Mouse (Mus musculus) forebrain, embryonic 11.5 days (tissue): ENCODE results near the gene Nav2. TPM values are rescaled to one million over a fixed set of nuclear protein-coding genes. Genes with fewer than 3 reads are reported as not detected.

Experiments used
- ATAC-seq: fragments of 200-750 bp; cut with Nextera tagmentation; replicated peaks from 2 replicates; pipeline ENCODE4 v1.8.0; 2017; ENCODE audit warnings: moderate TSS enrichment; ENCODE audit not compliant: low FRiP score
- DNase-seq: peaks from one replicate; pipeline ENCODE4 v3.0.0-alpha.2; 2017; ENCODE audit warnings: low spot score
- H3K27ac ChIP-seq: fragments of 300-500 bp; sonication (generic); 2 replicates; pipeline ENCODE4 v1.5.1; 2014; ENCODE audit warnings: low read depth, low read length
- H3K27me3 ChIP-seq: fragments of 300-500 bp; sonication (generic); 2 replicates; pipeline ENCODE4 v1.6.1; 2014; ENCODE audit warnings: mild to moderate bottlenecking, low read length, mixed read lengths; ENCODE audit not compliant: control insufficient read depth, insufficient read depth
- H3K36me3 ChIP-seq: fragments of 300-500 bp; sonication (generic); 2 replicates; pipeline ENCODE4 v1.6.1; 2014; ENCODE audit warnings: mild to moderate bottlenecking, low read length, moderate library complexity, mixed read lengths; ENCODE audit not compliant: control insufficient read depth, insufficient read depth
- H3K4me1 ChIP-seq: fragments of 300-500 bp; sonication (generic); replicated peaks from 2 replicates; pipeline ENCODE4 v1.6.1; 2014; ENCODE audit warnings: low read length, mixed read lengths; ENCODE audit not compliant: control insufficient read depth, insufficient read depth
- H3K4me2 ChIP-seq: fragments of 300-500 bp; sonication (generic); 2 replicates; pipeline ENCODE4 v1.6.1; 2014; ENCODE audit warnings: low read depth, mild to moderate bottlenecking, low read length, moderate library complexity, mixed read lengths; ENCODE audit not compliant: severe bottlenecking
- H3K4me3 ChIP-seq: fragments of 300-500 bp; sonication (generic); 2 replicates; pipeline ENCODE4 v1.5.1; 2014; ENCODE audit warnings: low read depth, low read length
- H3K9ac ChIP-seq: fragments of 300-500 bp; sonication (generic); 2 replicates; pipeline ENCODE4 v1.6.1; 2014; ENCODE audit warnings: low read length
- H3K9me3 ChIP-seq: fragments of 300-500 bp; sonication (generic); 2 replicates; pipeline ENCODE4 v1.6.1; 2016; ENCODE audit warnings: low read length, mixed read lengths; ENCODE audit not compliant: control insufficient read depth
- WGBS: fragments of 180-500 bp; shearing (Covaris S2); extraction: QIAGEN DNeasy Blood & Tissue Kit; methylation state at CpG from one replicate; pipeline ENCODE4 v1.1.7; 2014; 5-methylcytosine and 5-hydroxymethylcytosine counted together
- polyA plus RNA-seq: library from polyadenylated mRNA; unstranded; fragments of >200 nt; fragmentation: Nextera tagmentation; extraction: Ambion mirVana; gene quantifications from 2 replicates; pipeline ENCODE4 v1.2.1, GENCODE M21; 2014

Nav2 gene
- polyA plus RNA-seq, 1 experiment from 2014 or later, result 7.2 TPM

DNA sequence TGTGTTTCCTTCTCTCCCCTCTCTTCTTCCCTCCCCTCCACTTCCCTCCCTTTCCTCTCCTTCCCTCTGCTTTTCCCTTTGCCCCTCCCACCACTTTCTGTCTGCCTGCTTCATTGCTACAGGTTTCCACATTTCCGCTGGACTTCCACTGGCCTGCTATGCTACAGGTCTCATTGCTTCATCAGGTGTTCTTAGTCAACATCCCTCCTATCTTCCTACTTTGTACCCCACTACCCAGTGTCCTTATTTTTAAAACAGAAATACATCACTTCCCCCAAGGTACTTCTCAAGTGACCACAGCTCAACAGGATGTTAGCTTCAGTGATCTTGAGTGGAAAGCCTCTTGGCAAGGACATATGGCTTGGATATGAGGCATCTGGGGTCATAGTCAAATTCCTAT is 158.3 kb downstream of the Nav2 start:
- Histone ChIP-seq H3K27me3 (peaks cover 17% of the 10 kb centered on the region), H3K27ac (no peak overlapping the region), H3K36me3 (no peaks in the 10 kb centered on the region), H3K9ac (no peak overlapping the region), H3K4me2 (no peak overlapping the region), H3K4me1 (peaks cover 17% of the 10 kb centered on the region), H3K9me3 (no peaks in the 10 kb centered on the region), H3K4me3 (no peak overlapping the region)
- ATAC-seq (no peak), DNase-seq (no peak)
- WGBS, result 93% methylated on average over 1 of the region's 1 CpGs

- no peak overlapping the region for H3K4me3 ChIP-seq
- no peak overlapping the region for H3K27ac ChIP-seq
- 38% methylated on average over 12 of the region's 12 CpGs for WGBS
- no peak overlapping the region for H3K9ac ChIP-seq
- peaks cover 14% of the 10 kb centered on the region; the same call in 1 of the 2 replicates for H3K27me3 ChIP-seq
- H3K9me3 ChIP-seq, result no peaks in the 10 kb centered on the region
- ATAC-seq (no peak), DNase-seq (no peak)
- no peaks in the 10 kb centered on the region for H3K36me3 ChIP-seq
- H3K4me1 ChIP-seq, result peaks cover 14% of the 10 kb centered on the region
- H3K4me2 ChIP-seq, result no peak overlapping the region
These were observed 161.0 kb downstream of the Nav2 start for GRCm38 (mm10) chr7:49069396-49069961.

DNA sequence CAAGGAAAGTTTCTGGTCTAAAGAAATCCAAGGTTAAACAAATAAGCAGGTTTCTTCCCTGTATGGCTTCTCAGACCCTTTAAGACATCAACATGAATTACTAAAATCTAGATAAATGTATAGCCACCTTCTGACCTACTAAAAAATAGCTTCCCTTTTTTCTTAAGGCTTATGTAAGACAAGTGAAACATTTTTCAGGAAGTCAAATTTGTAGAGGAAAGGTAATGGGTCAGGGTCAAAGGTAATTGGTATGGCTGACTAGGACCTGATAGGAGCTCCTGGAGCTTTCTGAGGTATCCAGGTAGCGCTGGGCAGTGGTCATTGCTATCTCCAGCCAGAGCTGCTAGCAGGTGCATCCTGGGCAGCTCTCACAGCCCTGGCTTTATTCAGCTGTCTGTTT is 162.1 kb downstream of the Nav2 start:
- no peaks in the 10 kb centered on the region for H3K9me3 ChIP-seq
- no peak overlapping the region for H3K9ac ChIP-seq
- no peak overlapping the region for H3K4me3 ChIP-seq
- no peak for DNase-seq
- ATAC-seq, result no peak
- H3K4me2 ChIP-seq, result no peak overlapping the region
- 52% methylated on average over 1 of the region's 1 CpGs for WGBS
- H3K4me1 ChIP-seq, result peaks cover 13% of the 10 kb centered on the region
- no peaks in the 10 kb centered on the region for H3K36me3 ChIP-seq
- peaks cover 16% of the 10 kb centered on the region; the same call in 1 of the 2 replicates for H3K27me3 ChIP-seq
- H3K27ac ChIP-seq, result no peak overlapping the region

DNA sequence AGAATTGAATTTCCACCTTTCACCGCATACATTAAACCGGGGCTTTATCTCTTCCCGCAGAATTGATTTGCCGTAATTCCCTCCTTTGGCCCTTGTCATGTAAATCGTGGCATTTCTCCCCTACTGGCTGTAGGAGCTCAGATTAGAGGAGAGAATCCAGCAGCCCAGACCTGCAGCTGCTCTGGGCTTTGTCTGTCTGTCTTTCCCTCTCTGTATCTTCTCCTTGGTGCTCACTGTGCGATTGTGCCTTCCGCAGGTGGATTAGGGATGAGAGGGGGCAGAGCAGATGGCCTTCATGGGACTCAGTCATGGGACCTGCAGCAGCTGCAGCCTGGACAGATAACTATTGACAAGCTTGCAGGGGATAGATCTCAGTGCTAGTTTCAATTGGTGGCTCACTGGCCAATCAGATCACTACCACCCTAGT is 162.6 kb downstream of the Nav2 start:
- H3K4me2 ChIP-seq, result no peak overlapping the region
- H3K27ac ChIP-seq, result peak overlapping the region; percentile 37; the same call in 1 of the 2 replicates
- no peak for ATAC-seq
- WGBS, result 9% methylated on average over 7 of the region's 7 CpGs
- peaks cover 16% of the 10 kb centered on the region; the same call in 1 of the 2 replicates for H3K27me3 ChIP-seq
- no peaks in the 10 kb centered on the region for H3K36me3 ChIP-seq
- no peak overlapping the region for H3K4me3 ChIP-seq
- H3K4me1 ChIP-seq, result peaks cover 10% of the 10 kb centered on the region
- peak overlapping the region; percentile 21; the same call in 1 of the 2 replicates for H3K9ac ChIP-seq
- no peaks in the 10 kb centered on the region for H3K9me3 ChIP-seq
- peak; percentile 46 for DNase-seq

DNA sequence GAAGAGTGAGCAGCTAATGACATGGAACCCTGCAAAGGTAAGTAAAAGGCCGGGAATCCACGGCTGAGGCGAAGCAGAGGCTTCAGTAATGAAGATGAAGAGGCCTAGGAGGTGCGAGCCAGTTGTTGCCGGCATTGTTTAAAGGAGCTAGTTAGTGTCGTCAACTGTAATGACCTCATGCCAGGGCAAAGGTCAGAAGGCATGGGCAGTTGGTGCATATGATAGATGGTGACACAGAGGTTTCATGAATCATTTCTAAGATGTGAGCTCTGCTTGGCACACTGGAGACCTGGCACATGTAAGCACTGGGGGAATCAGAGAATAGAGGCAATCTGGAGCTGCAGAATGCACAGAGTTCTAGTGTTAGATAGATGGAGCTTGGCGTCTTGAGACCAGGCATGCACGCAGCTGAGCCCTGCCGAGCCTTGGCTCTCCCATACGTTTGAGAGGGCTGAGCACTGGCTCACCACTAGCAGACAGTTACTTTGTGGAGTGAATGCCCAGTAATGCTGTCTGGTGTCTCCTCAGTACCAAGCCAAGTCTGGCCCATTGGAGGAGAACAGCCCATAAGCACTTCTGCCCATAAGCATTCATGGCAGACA is 166.9 kb downstream of the Nav2 start:
- H3K4me2 ChIP-seq, result no peak overlapping the region
- H3K4me1 ChIP-seq, result peaks cover 3% of the 10 kb centered on the region
- H3K9me3 ChIP-seq, result no peaks in the 10 kb centered on the region
- 69% methylated on average over 10 of the region's 10 CpGs for WGBS
- ATAC-seq (no peak), DNase-seq (no peak)
- no peak overlapping the region for H3K27ac ChIP-seq
- H3K36me3 ChIP-seq, result no peaks in the 10 kb centered on the region
- H3K27me3 ChIP-seq, result peaks cover 4% of the 10 kb centered on the region; the same call in 1 of the 2 replicates
- H3K9ac ChIP-seq, result no peak overlapping the region
- H3K4me3 ChIP-seq, result no peak overlapping the region

DNA sequence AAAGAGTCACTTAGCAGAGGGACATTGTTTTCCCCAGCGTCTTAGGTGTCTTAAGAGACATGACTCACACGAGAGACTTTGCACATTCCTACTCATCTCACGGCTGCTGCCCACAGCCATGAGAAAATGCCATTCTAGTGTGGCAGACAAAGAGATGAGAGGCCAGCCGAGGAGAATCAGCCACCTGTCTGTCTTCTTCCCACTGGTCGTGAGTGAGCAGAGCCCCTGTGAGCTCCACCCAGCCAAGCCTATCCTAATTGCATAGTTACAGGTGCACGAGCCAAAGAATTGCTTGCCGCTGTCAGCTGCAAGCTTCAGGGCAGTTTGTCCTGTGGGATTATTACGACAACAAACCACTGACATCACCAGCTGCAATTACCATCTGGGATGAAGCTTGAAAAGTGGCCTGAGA is 167.8 kb downstream of the Nav2 start:
- WGBS, result 59% methylated on average over 8 of the region's 8 CpGs
- H3K9me3 ChIP-seq, result no peaks in the 10 kb centered on the region
- peaks cover 2% of the 10 kb centered on the region; the same call in 1 of the 2 replicates for H3K27me3 ChIP-seq
- no peak overlapping the region for H3K27ac ChIP-seq
- no peaks in the 10 kb centered on the region for H3K36me3 ChIP-seq
- DNase-seq (no peak), ATAC-seq (no peak)
- no peak overlapping the region for H3K9ac ChIP-seq
- H3K4me2 ChIP-seq, result no peak overlapping the region
- no peak overlapping the region for H3K4me3 ChIP-seq
- H3K4me1 ChIP-seq, result peaks cover under 1% of the 10 kb centered on the region; the same call in 1 of the 2 replicates

GRCm38 (mm10) chr7:49078930-49079329 is 170.4 kb downstream of the Nav2 start:
- ATAC-seq (no peak), DNase-seq (peak; percentile 45)
- Histone ChIP-seq H3K4me2 (no peak overlapping the region), H3K27me3 (peaks cover 2% of the 10 kb centered on the region; the same call in 1 of the 2 replicates), H3K27ac (no peak overlapping the region), H3K9ac (no peak overlapping the region), H3K36me3 (no peaks in the 10 kb centered on the region), H3K4me3 (no peak overlapping the region), H3K9me3 (no peaks in the 10 kb centered on the region), H3K4me1 (no peaks in the 10 kb centered on the region)
- 65% methylated on average over 5 of the region's 5 CpGs for WGBS

GRCm38 (mm10) chr7:49082585-49083165 is 174.2 kb downstream of the Nav2 start:
- Histone ChIP-seq H3K9ac (no peak overlapping the region), H3K4me3 (no peak overlapping the region), H3K4me1 (no peaks in the 10 kb centered on the region), H3K36me3 (no peaks in the 10 kb centered on the region), H3K9me3 (no peaks in the 10 kb centered on the region), H3K27ac (no peak overlapping the region), H3K27me3 (no peaks in the 10 kb centered on the region), H3K4me2 (no peak overlapping the region)
- ATAC-seq (no peak), DNase-seq (no peak)
- 40% methylated on average over 4 of the region's 4 CpGs for WGBS
